16 mouse cellular contexts compared by ENCODE assay signal in genomic region chr12:86819163-86819562, GRCm38 (mm10).
A peak's percentile ranks its signal among the peaks of the same experiment; 100 is the strongest.
DNase-seq lines count a peak whose midpoint lies in the region; ATAC-seq lines count a peak whose summit lies in the region.
"Had no signal": no experiment of that assay in that cellular context is flagged by ENCODE, and none has a peak within 500 bp of the region (broad histone marks: within the 10 kb centered on the region; RNA-seq: fewer than 3 reads in every experiment).

No protein-coding gene starts in this region.

- DNase-seq in heart, adult 18-20 months, result no peak
- DNase-seq in 3T3-L1 (ENCODE audit: low read depth, low spot score), result peak; percentile 43
- DNase-seq in CD4-positive, CD25-positive, alpha-beta regulatory T cell, adult 2 months (ENCODE audit: low read depth, low spot score), result peak; percentile 67
- DNase-seq in layer of hippocampus, adult 11-12 months (ENCODE audit: low spot score), result no peak
- DNase-seq: adrenal gland, postnatal 36 days; cerebellum, postnatal 36 days; gastrocnemius, postnatal 14 days; kidney, adult 2 months; right cerebral cortex, postnatal 14 days had no signal

- H3K4me1 ChIP-seq in heart, embryonic 13.5 days, result peaks cover 75% of the 10 kb centered on the region
- H3K4me1 ChIP-seq in lung, embryonic 16.5 days (replicated peaks; ENCODE audit: control insufficient read depth, insufficient read depth, low read length), result peaks cover 51% of the 10 kb centered on the region
- peaks cover 81% of the 10 kb centered on the region for H3K4me1 ChIP-seq in hindbrain, embryonic 13.5 days (replicated peaks)

- H3K9me3 ChIP-seq in heart, embryonic 13.5 days, result no peaks in the 10 kb centered on the region
- no peaks in the 10 kb centered on the region for H3K9me3 ChIP-seq in lung, embryonic 16.5 days (ENCODE audit: control insufficient read depth, low read length)
- no peaks in the 10 kb centered on the region for H3K9me3 ChIP-seq in hindbrain, embryonic 13.5 days
- H3K9me3 ChIP-seq: liver, embryonic 12.5 days had no signal

- no peak overlapping the region for H3K4me2 ChIP-seq in heart, embryonic 13.5 days
- H3K4me2 ChIP-seq in lung, embryonic 16.5 days (ENCODE audit: low read depth, low read length), result no peak overlapping the region
- no peak overlapping the region for H3K4me2 ChIP-seq in hindbrain, embryonic 13.5 days
- H3K4me2 ChIP-seq: liver, embryonic 12.5 days had no signal

- no peak overlapping the region for H3K4me3 ChIP-seq in heart, embryonic 13.5 days
- H3K4me3 ChIP-seq in lung, embryonic 16.5 days (ENCODE audit: low read length), result no peak overlapping the region
- no peak overlapping the region for H3K4me3 ChIP-seq in hindbrain, embryonic 13.5 days
- H3K4me3 ChIP-seq: left cerebral cortex, adult 2 months; liver, embryonic 12.5 days had no signal

- peak overlapping the region; percentile 97 for H3K27ac ChIP-seq in heart, embryonic 13.5 days (replicated peaks)
- peak overlapping the region; percentile 67 for H3K27ac ChIP-seq in lung, embryonic 16.5 days (ENCODE audit: low read length)
- no peak overlapping the region for H3K27ac ChIP-seq in hindbrain, embryonic 13.5 days
- H3K27ac ChIP-seq: left cerebral cortex, adult 2 months; liver, embryonic 12.5 days had no signal

- no peaks in the 10 kb centered on the region for H3K36me3 ChIP-seq in heart, embryonic 13.5 days
- no peaks in the 10 kb centered on the region for H3K36me3 ChIP-seq in lung, embryonic 16.5 days (ENCODE audit: control insufficient read depth, insufficient read depth, low read length)
- no peaks in the 10 kb centered on the region for H3K36me3 ChIP-seq in hindbrain, embryonic 13.5 days
- H3K36me3 ChIP-seq: liver, embryonic 12.5 days had no signal

- WGBS in heart, embryonic 13.5 days, result 66% methylated on average over 5 of the region's 5 CpGs
- WGBS in lung, embryonic 16.5 days, result 34% methylated on average over 5 of the region's 5 CpGs
- WGBS in hindbrain, embryonic 13.5 days, result 92% methylated on average over 5 of the region's 5 CpGs

- no peak for ATAC-seq in heart, embryonic 13.5 days (ENCODE audit: extremely low read depth, insufficient number of reproducible peaks, low FRiP score, low TSS enrichment)
- peak; percentile 39; the same call in 1 of the 2 replicates for ATAC-seq in lung, embryonic 16.5 days (ENCODE audit: low read depth)
- ATAC-seq in erythroid progenitor cell, adult 5-6 weeks (replicated peaks; ENCODE audit: low FRiP score, poor library complexity, severe bottlenecking), result no peak
- no peak for ATAC-seq in hindbrain, embryonic 13.5 days (ENCODE audit: low FRiP score)
- ATAC-seq: liver, embryonic 12.5 days; Patski had no signal

- H3K9ac ChIP-seq in heart, embryonic 13.5 days, result no peak overlapping the region; the same call in 1 of the 2 replicates
- H3K9ac ChIP-seq in lung, embryonic 16.5 days (ENCODE audit: low read length), result no peak overlapping the region
- no peak overlapping the region for H3K9ac ChIP-seq in hindbrain, embryonic 13.5 days
- H3K9ac ChIP-seq: liver, embryonic 12.5 days had no signal

- no peaks in the 10 kb centered on the region for H3K27me3 ChIP-seq in heart, embryonic 13.5 days (replicated peaks)
- H3K27me3 ChIP-seq in lung, embryonic 16.5 days (ENCODE audit: control insufficient read depth, insufficient read depth, low read depth, low read length), result no peaks in the 10 kb centered on the region
- no peaks in the 10 kb centered on the region for H3K27me3 ChIP-seq in hindbrain, embryonic 13.5 days
- H3K27me3 ChIP-seq: Patski had no signal

Comparison
In these comparisons a context has a peak if more than half of its experiments do, and no peak if none do; other contexts are left out.
1. DNase-seq: peak in 3T3-L1 (single experiment) and CD4-positive, CD25-positive, alpha-beta regulatory T cell, adult 2 months (single experiment); none in heart, adult 18-20 months (0 of 2) and layer of hippocampus, adult 11-12 months (single experiment).